Mouse (Mus musculus): ENCODE measurements around the gene Cct4. TPM values are rescaled to one million over a fixed set of nuclear protein-coding genes. Genes with fewer than 3 reads are reported as not detected.

Gene Cct4
- 422 and 434 TPM in 2 replicates for polyA plus RNA-seq (2016; fragmentation: Nextera tagmentation; extraction: Ambion mirVana)

DNA sequence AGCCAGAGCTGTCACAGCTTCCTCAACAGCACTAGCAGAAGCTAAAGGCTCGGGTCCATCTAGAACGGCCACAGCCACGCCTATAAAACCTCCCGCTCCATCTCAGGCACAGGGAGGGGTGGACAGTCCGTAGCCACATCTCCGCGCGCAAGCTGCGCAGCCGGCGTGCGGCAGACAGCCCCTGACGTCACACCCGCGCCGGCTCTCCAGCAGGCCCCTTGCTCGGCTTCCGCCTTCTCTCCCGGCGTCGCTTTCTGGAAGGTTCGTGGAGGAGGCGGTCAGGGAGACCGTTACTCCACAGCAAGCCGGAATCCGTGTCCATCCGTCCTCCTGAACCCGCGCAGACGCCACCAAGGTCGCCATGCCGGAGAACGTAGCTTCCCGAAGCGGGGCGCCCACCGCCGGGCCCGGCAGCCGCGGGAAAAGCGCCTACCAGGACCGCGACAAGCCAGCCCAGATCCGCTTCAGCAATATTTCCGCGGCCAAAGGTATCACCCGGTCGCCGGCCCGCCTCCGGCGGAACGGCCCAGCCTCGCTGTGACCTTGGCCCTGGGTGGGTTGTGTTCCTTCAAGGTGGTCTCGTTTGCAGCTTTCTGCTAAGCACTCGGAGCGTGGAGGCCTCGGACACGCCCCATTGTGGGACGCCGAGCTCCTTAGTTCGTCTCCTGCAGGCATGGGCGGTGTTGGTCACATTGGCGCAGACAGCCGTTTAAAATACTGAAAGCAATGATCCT is at the start of gene Cct4:
TSS of gene Cct4 (plus strand) at position 127 of the 734 bp plus-strand sequence.
- peaks cover 20% of the 10 kb centered on the region for H3K4me1 ChIP-seq
- WGBS: under 1% methylated on average over 66 of the region's 66 CpGs

DNA sequence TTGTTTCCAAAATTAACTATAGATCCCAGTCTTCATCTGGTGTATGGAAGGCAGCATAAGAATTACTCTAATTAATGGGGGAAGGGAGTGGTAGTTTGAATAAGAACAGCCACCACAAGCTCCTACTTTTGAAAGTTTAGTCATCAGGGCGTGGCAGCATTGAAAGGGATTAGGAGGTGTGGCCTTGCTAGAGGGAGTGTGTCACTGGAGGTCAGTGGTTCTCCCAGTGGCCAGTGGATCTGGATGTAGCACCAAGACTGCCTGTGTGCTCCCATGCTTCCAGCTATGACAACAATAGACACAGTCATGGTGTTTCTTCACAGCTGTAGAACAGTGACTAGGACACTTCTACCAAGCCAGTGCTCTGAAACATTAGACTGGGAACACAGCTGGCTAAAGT is 41.2 kb upstream of the Cct4 start:
- DNase-seq (ENCODE audit: extremely low spot score, low spot score): no peak
- Histone ChIP-seq H3K27ac (no peak overlapping the region), H3K9me3 (no peaks in the 10 kb centered on the region), H3K4me3 (no peak overlapping the region), H3K4me1 (no peaks in the 10 kb centered on the region), H3K27me3 (ENCODE audit: poor library complexity, severe bottlenecking) (no peaks in the 10 kb centered on the region), H3K36me3 (replicated peaks) (peaks cover 5% of the 10 kb centered on the region)
- 79% methylated on average over 1 of the region's 1 CpGs for WGBS

More for the DNA sequence above, at the start of gene Cct4:
- Histone ChIP-seq H3K27me3 (ENCODE audit: poor library complexity, severe bottlenecking) (no peaks in the 10 kb centered on the region), H3K9me3 (no peaks in the 10 kb centered on the region), H3K27ac (peak within 1 kb of the TSS; percentile 97), H3K4me3 (peak within 1 kb of the TSS; percentile 97), H3K36me3 (replicated peaks) (peaks cover 35% of the 10 kb centered on the region)
- DNase-seq (ENCODE audit: extremely low spot score, low spot score): peak; percentile 91

GRCm38 (mm10) chr11:22950131-22950530 is 40.2 kb upstream of the Cct4 start:
- Histone ChIP-seq H3K36me3 (replicated peaks) (peaks cover 11% of the 10 kb centered on the region), H3K4me1 (no peaks in the 10 kb centered on the region), H3K27ac (no peak overlapping the region), H3K4me3 (no peak overlapping the region), H3K9me3 (no peaks in the 10 kb centered on the region), H3K27me3 (ENCODE audit: poor library complexity, severe bottlenecking) (no peaks in the 10 kb centered on the region)
- WGBS: 92% methylated on average over 6 of the region's 6 CpGs
- DNase-seq (ENCODE audit: extremely low spot score, low spot score): no peak

GRCm38 (mm10) chr11:22952668-22953067 is 37.7 kb upstream of the Cct4 start:
- DNase-seq (ENCODE audit: extremely low spot score, low spot score): no peak
- WGBS: 90% methylated on average over 7 of the region's 7 CpGs
- H3K36me3 ChIP-seq (replicated peaks): peaks cover 26% of the 10 kb centered on the region
- no peak overlapping the region for H3K27ac ChIP-seq
- H3K4me1 ChIP-seq: no peaks in the 10 kb centered on the region
- no peak overlapping the region for H3K4me3 ChIP-seq
- H3K9me3 ChIP-seq: no peaks in the 10 kb centered on the region
- no peaks in the 10 kb centered on the region for H3K27me3 ChIP-seq (ENCODE audit: poor library complexity, severe bottlenecking)

- Histone ChIP-seq H3K27ac (no peak overlapping the region), H3K27me3 (ENCODE audit: poor library complexity, severe bottlenecking) (no peaks in the 10 kb centered on the region), H3K4me1 (no peaks in the 10 kb centered on the region), H3K9me3 (no peaks in the 10 kb centered on the region), H3K4me3 (no peak overlapping the region), H3K36me3 (replicated peaks) (peaks cover 26% of the 10 kb centered on the region)
- 95% methylated on average over 6 of the region's 6 CpGs for WGBS
- DNase-seq (ENCODE audit: extremely low spot score, low spot score): no peak
Observed at GRCm38 (mm10) chr11:22956346-22956745, 34.0 kb upstream of the Cct4 start.

DNA sequence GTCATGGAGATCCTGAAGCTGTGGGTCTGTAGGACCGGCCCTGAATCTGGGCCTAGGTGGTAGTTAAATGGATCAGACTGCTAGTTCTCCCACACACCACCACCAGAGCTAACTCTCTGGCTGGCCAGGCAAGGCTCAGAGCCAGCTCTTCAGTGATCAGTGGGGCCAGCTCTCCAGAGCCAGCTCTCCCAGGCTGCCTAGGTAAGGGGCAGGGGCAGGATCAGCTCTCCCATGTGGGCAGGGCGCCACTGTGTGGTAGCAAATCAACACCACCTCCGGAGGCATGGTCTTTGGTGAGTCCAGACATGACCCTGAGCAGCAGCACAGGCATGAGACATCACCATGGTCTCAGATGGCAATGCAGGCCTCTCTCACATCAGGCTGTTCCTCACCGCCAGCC is 33.5 kb upstream of the Cct4 start:
- Histone ChIP-seq H3K27me3 (ENCODE audit: poor library complexity, severe bottlenecking) (no peaks in the 10 kb centered on the region), H3K4me3 (no peak overlapping the region), H3K9me3 (no peaks in the 10 kb centered on the region), H3K27ac (no peak overlapping the region), H3K36me3 (replicated peaks) (peaks cover 26% of the 10 kb centered on the region), H3K4me1 (no peaks in the 10 kb centered on the region)
- 72% methylated on average over 4 of the region's 4 CpGs for WGBS
- DNase-seq (ENCODE audit: extremely low spot score, low spot score): no peak

DNA sequence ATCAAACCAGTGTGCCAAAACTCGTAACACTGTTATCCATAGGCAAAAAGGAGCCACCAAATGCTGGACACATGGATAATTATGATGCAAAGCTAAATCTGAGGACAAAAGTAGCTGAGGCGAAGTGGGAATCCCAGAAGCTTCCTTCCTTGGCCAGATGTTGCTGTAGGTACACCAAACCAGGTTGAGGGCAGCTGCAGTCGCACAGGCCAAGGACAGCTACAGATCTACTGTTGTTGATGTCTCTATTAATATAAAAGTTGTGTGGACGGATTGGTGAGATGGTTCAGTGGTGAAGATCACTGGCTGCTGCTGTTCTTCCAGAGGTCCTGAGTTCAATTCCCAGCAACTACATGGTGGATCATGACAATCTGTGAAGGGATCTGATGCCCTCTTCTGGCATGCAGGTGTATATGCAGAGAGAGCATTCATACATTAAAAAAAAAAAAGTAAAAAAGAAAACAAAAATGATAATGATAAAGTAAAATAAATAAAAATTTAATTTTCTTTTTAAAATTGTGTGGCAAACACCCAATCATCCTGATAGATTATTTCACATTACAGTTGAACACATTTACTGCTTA is 32.4 kb upstream of the Cct4 start:
- DNase-seq (ENCODE audit: extremely low spot score, low spot score): no peak
- Histone ChIP-seq H3K9me3 (no peaks in the 10 kb centered on the region), H3K36me3 (replicated peaks) (peaks cover 22% of the 10 kb centered on the region), H3K4me1 (no peaks in the 10 kb centered on the region), H3K27me3 (ENCODE audit: poor library complexity, severe bottlenecking) (no peaks in the 10 kb centered on the region), H3K4me3 (no peak overlapping the region), H3K27ac (no peak overlapping the region)
- WGBS: 92% methylated on average over 4 of the region's 4 CpGs

DNA sequence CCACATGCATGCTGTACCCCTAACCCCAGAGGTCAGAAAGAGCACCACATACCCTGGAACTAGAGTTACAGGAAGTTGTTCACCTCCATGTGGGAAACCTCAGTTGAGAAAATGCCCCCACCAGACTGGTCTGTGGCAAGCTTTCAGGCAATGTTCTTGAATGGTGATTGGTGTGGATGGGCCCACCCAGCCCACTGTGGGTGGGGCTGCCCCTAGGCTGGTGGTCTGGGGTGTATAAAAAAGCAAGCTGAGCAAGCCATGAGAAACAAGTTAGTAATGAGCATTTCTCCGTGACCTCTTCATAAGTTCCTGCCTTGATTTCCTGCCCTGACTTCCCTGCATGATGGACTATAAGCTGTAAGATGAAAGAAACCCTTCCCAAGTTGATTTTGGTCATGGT is 28.2 kb upstream of the Cct4 start:
- WGBS: 84% methylated on average over 1 of the region's 1 CpGs
- Histone ChIP-seq H3K27ac (no peak overlapping the region), H3K4me1 (0 out of 2 replicates have a peak, but pooled peaks cover 4% of the 10 kb centered on the region), H3K4me3 (no peak overlapping the region), H3K9me3 (peaks cover 9% of the 10 kb centered on the region; the same call in 1 of the 2 replicates), H3K36me3 (replicated peaks) (peaks cover 11% of the 10 kb centered on the region), H3K27me3 (ENCODE audit: poor library complexity, severe bottlenecking) (no peaks in the 10 kb centered on the region)
- no peak for DNase-seq (ENCODE audit: extremely low spot score, low spot score)

DNA sequence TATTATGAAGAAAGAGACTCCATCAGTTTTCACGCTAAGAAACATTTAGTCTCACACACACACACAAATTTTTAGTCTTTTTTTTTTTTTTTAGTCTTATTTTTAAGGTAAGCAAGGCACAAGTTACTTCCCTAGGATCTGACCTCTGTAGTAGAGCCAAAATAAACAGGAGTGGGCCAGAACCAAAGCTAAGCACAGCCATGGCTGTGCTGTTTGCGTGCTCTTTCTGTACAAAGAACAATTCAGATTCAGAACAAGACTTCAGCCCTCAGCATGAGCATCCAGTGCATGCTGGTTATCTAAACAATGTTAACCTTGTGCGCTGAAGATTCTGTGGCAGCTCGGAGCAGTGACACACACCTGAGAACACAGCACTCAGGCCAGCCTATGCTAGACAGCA is 25.9 kb upstream of the Cct4 start:
- 0 out of 2 replicates have a peak, but pooled peaks cover 4% of the 10 kb centered on the region for H3K4me1 ChIP-seq
- H3K27ac ChIP-seq: no peak overlapping the region
- DNase-seq (ENCODE audit: extremely low spot score, low spot score): no peak
- no peak overlapping the region for H3K4me3 ChIP-seq
- H3K27me3 ChIP-seq (ENCODE audit: poor library complexity, severe bottlenecking): no peaks in the 10 kb centered on the region
- peaks cover 21% of the 10 kb centered on the region; the same call in 1 of the 2 replicates for H3K9me3 ChIP-seq
- H3K36me3 ChIP-seq (replicated peaks): peaks cover 26% of the 10 kb centered on the region
- 87% methylated on average over 4 of the region's 4 CpGs for WGBS

GRCm38 (mm10) chr11:22965503-22965902 is 24.8 kb upstream of the Cct4 start:
- H3K27me3 ChIP-seq (ENCODE audit: poor library complexity, severe bottlenecking): no peaks in the 10 kb centered on the region
- DNase-seq (ENCODE audit: extremely low spot score, low spot score): no peak
- 86% methylated on average over 4 of the region's 4 CpGs for WGBS
- no peak overlapping the region for H3K4me3 ChIP-seq
- peaks cover 30% of the 10 kb centered on the region for H3K36me3 ChIP-seq (replicated peaks)
- peaks cover 21% of the 10 kb centered on the region; the same call in 1 of the 2 replicates for H3K9me3 ChIP-seq
- H3K4me1 ChIP-seq: 0 out of 2 replicates have a peak, but pooled peaks cover 4% of the 10 kb centered on the region
- H3K27ac ChIP-seq: no peak overlapping the region

DNA sequence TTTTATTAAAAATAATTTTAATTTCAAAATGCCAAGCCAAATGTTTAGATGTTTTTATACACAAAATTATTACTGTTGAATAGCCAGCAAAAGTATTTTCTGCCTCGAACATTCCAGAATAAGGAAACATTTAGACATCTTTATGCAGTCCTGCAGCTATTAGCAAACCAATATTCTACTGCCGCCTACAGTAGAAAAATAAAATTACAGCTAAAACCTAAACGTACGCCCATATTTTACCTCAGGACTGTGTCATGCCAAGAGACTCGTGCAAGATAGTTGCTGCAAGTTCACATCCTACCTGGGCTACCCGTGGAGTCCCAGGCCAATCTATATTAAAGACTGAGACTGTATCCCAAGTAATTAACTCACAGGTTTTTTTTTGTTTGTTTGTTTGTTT is 20.8 kb upstream of the Cct4 start:
- Histone ChIP-seq H3K9me3 (peaks cover 56% of the 10 kb centered on the region), H3K36me3 (replicated peaks) (peaks cover 63% of the 10 kb centered on the region), H3K4me1 (peaks cover 14% of the 10 kb centered on the region), H3K27ac (no peak overlapping the region), H3K4me3 (no peak overlapping the region), H3K27me3 (ENCODE audit: poor library complexity, severe bottlenecking) (no peaks in the 10 kb centered on the region)
- no peak for DNase-seq (ENCODE audit: extremely low spot score, low spot score)
- WGBS: 78% methylated on average over 6 of the region's 6 CpGs

DNA sequence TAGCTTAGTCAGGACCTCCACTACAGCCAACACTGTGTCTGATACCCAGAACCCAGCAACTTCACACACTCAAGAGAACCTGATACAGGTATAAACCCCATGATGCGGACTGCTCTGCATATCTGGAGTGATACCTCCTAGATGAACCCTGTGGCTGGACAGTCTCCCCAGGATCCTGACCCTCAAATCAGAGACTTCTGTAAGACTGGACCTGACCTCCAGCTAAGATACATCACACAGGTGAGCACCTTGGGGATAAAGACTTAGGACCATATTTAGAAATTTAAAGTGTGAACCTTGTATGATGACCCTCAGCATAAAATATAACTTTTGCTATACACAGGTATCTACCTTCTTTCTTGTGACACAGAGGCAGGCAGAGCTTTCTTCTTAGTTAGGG is 19.8 kb upstream of the Cct4 start:
- WGBS: 93% methylated on average over 1 of the region's 1 CpGs

More for the DNA sequence above, 19.8 kb upstream of the Cct4 start:
- no peak overlapping the region for H3K27ac ChIP-seq
- H3K27me3 ChIP-seq (ENCODE audit: poor library complexity, severe bottlenecking): no peaks in the 10 kb centered on the region
- DNase-seq (ENCODE audit: extremely low spot score, low spot score): no peak
- peaks cover 63% of the 10 kb centered on the region for H3K36me3 ChIP-seq (replicated peaks)
- peaks cover 24% of the 10 kb centered on the region for H3K4me1 ChIP-seq
- no peak overlapping the region for H3K4me3 ChIP-seq
- peaks cover 56% of the 10 kb centered on the region for H3K9me3 ChIP-seq
